Mouse (Mus musculus): ENCODE data around the gene Denr.
A peak's percentile ranks its signal among the peaks of the same experiment; 100 is the strongest.

Denr gene

DNA sequence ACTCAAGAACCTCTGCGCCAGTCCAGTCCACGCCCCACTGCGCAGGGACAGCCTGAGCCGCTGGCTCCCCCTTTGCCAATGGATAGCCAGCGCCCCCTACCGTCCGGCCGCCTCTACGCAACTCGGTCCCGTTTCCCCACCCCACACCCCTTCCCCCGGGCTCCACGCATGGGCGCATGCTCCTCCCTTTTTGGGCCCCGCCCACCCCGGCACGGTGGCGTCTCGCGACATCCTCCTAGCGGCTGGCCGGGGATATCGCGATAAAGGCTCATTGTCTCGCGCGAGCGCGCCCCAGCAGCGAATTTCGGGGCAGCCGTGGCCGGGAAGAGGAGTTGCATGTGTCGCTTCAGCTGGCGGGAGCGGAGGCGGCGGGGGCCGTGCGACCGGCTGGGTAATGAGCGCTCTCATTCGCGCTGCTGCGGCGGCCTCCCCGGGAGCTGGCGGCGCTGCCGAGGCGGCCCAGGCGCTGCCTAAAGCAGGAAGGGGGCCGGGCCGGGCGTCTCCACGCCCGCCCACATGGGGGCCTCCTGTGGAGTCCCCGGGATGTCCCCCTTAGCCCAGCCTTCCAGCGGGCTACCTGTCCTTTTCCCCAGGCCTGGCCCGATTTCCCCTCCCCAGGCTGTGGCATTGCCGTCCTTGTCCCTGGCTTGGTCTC, at the start of gene Denr:
TSS of gene Denr (plus strand) at position 200 of the 655 bp plus-strand sequence.
- DNase-seq (ENCODE audit: low spot score in 2 of 2), result peak; percentile 97 to 99

DNA sequence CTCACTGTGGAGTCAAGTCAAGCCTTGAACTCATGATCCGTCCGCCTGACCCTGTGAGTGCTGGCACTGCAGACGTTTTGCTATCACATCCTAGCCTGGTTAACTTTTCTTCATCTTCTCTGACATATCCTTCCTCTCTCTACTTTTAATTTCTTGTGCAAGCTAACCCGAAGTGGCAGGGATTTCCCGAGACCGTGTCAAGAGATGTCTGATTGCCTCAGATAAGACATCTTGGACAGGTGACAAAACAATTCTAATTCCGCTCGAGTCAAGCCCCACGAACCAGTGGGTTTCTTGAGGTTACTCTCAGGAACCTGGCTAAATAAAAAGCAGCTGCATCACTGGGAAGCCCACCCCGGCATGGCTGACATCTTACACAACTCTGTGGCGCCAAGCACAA, 48.2 kb upstream of the Denr start:
- no peak for DNase-seq (ENCODE audit: low spot score in 2 of 2)

DNA sequence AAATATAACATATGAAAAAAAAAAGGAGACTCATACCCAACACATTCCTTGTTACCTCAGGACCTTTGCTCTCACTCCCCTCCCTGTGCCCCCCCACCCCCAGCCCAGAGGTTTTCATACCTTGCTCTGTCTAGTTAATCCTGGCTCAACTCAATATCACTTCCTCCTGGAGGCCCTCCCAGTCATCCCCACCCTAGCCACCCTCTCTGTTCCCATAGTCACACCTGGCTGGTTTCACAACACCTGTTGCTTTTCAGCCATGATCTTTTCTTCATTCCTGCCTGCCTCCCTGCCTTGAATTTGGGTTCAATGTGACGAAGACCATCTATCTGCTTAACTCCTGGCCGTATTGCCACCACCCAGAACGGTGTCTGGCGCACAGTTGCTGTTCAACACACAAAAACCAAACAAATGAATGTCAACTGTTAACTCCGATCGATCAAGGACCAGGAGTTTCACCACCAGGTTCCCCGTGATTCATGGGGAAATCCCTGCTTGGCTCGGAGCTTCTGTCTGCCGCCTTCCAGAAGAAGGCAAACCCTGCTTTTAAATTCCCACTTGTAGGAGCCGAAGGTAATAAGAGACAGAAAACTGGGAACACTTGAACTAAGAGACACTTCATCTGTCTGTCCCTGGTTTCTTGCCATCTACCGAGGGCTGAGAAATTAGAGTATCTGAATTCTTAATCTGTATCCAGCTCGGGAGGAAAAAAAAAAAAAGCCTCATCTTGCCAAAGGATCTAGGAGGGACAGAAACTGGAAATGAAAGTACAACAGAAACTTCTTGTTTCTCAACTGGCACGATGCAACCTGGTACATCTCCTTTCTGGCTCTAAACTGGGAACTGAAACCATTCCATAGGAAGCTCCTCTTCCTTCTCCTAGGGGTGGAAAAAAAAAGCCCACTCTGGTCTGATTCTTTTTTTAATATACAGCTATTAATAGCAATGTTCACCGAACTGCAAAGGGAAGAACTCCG, 44.3 kb upstream of the Denr start:
- no peak for DNase-seq (ENCODE audit: low spot score in 2 of 2)

DNA sequence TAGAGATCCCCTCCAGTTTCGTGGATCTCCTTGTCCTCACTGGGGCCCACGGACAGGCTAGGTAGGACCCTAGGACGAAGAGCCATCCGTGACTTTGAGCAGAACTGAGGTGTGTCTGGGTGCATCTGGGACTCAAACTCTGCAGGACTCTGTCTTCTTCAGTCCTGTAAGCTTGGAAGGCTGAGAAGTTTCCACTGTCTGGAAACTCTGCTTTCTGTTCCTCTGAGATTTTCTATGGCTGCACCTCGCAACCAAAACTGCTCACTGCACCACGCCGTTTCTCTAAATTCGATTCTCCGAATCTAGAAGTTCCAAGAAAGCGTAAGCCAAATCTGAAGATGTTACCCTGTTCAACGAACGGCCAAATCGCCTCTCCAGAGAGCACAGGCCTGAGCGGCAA, 43.0 kb upstream of the Denr start:
- no peak for DNase-seq (ENCODE audit: low spot score in 2 of 2)

DNA sequence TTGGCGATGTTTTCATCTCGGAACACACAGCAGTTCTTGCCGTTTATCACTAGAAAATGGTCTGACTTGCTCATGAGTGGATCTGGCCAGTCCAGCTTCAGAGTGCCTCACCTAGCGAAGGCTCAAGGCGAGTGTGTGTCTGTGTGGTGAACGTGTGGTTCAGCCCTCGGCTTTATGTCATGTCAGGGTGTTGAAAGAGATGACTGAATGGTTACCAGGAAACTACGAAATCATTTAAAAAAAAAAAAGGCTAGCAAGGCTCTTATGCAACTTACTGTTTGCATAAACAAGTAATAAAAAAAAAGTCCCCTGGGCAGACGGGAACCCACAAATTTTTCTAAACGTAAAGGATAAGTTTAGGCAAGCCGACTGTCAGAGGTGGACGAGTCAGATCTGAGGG, 41.6 kb upstream of the Denr start, which contains the start of gene Hcar2:
TSS of gene Hcar2 (minus strand) at position 135 of the 400 bp plus-strand sequence.
- no peak for DNase-seq (ENCODE audit: low spot score in 2 of 2)

DNA sequence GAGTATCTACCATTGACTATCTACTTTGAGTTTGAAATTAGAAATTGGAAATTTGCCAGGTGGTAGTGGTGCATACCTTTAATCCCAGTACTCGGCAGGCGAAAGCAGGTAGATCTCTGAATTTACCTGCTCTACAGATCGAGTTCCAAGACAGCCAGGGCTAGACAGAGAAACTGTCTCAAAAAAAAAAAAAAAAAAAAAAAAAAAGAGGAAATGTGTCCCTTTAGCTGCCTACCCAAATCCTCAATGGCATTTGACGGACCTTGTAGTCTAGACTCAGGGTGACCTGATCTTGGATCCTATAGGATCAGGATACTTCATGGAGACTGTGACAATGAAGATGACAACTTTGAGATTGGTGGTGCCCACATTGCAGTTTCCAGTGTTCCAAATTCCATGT, 40.5 kb upstream of the Denr start:
- DNase-seq (ENCODE audit: low spot score in 2 of 2), result no peak

DNA sequence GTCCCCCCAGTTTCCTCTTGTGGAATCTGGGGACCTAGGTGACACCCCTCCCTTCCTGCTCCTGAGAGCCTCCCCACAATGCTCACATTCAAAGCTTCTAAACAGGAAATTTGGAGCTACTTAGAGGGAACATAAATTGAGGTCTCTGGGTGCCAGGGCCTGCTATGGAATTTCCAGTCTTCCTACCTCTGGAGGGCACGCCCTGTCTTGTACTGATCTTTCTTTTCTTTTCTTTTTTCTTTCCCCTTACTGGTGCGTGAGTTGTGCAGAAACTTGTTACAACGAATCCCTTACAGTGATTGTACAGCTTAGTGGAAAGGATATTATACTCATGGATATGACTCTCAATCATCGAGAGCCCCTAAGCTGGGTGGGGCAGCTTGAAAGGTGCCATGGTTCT, 37.4 kb upstream of the Denr start:
- no peak for DNase-seq (ENCODE audit: low spot score in 2 of 2)

DNA sequence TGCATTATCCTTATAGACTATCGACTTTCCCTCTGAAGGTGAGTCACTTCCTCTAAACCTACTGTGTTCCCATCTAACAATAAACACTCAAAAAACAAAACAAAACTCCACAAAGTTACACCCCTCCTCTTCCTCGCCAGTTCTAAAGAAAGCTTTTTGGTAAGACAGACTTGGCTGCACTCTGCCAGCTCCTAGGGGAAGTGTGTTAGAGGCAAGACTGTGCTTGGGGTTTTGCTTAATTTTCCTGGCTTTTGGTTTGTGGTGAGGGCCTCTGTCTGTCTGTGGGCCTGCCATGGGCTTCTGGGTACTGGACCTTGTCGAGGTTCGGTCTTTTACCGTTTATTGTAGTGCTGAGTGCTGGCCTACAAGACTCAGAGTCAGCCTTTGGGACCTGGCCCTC, 32.8 kb upstream of the Denr start:
- no peak for DNase-seq (ENCODE audit: low spot score in 2 of 2)

DNA sequence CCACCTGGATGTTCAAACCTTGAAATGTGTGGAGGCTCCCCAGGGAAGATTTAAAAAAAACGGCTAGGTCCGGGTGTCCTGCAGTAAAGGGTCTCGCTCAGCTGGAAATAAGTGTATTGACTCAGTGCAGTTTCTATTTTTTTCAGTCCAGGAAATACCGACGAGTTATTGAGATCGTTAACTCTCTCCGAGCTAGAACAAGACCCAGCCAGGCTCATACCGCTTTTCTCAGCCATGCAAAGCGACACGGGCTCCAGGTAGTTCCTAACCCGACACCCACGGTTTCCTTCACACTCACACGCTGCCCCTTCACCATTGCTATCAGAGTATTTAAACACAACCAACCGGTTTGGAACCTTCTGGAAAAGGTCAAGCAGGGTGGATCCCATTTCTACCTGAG, 28.9 kb upstream of the Denr start:
- no peak for DNase-seq (ENCODE audit: low spot score in 2 of 2)

DNA sequence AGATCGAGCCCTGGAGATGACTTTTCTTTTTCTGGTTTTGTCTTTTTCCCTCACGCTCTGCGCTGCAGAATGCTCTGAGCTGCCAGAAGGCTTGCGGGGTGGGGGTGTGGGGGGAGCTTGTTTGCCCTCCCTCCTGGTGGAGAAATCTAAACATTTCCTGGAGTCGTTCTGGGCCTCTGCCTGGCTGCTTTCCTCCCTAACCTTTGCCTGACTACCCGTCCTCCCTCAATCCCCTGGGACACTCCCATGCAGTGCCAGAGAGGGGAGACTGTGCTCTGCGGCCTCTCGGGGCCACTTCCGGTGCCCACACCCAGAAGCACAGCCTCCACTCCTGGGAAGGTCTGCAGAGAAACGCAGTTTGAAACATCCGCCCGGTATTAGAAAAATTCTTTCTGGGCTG, 27.0 kb upstream of the Denr start, which contains the start of gene Hcar1:
TSS of gene Hcar1 (minus strand) at position 93 of the 400 bp plus-strand sequence.
- DNase-seq (ENCODE audit: low spot score in 2 of 2), result no peak

DNA sequence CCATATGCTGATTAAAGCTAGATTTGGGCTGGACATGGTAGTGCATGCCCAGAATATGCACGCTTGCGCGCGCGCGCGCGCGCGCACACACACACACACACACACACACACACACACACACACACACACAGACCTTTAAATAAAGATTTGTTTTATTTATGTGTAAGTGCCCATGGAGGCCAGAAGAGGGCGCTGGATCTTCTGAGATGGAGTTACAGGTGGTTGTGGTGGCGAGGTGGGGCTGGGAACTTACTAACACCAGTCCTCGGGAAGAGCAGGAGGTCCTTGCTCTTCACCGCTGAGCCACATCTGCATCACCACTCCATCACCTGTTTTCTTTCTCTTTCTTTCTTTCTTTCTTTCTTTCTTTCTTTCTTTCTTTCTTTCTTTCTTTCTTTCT, 26.2 kb upstream of the Denr start:
- no peak for DNase-seq (ENCODE audit: low spot score in 2 of 2)

DNA sequence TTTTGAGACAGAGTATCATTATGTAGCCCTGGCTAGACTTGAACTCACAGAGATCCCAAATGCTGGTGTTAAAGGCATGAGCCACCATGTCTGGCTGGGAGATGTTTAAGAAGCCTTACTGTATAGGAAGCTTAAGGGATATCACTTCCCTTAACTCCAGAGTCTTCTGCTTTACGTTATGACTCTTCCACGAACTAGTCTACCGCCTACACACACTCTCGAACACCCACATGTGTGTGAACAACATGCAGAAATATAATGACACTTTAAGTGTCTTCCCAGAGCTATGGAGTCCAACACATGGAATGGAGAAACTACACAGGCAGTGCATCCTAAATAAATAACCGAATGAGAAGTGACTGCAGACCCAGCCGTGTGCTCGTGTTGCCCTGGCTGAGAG, 23.1 kb upstream of the Denr start:
- DNase-seq (ENCODE audit: low spot score in 2 of 2), result peak in 1 of 2 experiments; percentile 32

DNA sequence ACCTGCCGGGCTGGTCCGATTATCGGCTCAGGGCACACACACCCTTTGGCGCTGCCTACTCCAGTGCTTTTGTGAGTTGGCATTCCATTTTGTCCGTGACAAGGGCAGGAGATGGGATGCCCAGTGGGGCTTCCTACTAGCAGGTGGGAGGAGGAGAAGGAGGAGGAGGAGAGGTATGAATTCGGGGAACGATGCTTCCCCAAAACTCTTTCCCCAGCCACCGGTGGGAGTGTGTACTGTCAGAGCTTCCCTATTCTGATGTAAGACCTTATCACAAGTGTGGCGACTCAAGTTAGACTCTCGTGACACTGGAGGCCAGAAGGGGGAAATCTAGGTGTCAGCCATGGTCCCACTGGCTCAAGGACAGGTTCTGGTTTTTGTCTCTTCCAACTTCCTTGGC, 22.6 kb upstream of the Denr start:
- DNase-seq (ENCODE audit: low spot score in 2 of 2), result no peak

DNA sequence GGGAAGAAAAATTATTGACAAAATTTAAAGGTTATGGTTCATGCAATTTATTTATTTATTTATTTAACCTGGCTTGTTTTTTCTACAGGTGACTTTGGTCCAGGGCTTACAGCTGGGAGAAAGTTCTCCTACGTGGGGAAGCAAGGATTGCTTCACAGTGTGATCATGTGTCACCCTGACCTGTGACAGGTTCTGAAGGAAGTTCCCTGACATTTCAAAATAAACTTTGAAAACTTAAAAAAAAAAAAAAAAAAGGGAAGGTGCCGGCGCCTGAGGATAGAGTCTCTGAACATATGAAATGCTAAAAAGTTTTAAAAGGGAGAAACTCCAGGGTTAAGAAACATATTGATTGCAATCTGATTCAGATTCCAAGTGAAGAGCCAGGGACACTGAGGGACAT, 20.6 kb upstream of the Denr start:
- DNase-seq (ENCODE audit: low spot score in 2 of 2), result no peak

DNA sequence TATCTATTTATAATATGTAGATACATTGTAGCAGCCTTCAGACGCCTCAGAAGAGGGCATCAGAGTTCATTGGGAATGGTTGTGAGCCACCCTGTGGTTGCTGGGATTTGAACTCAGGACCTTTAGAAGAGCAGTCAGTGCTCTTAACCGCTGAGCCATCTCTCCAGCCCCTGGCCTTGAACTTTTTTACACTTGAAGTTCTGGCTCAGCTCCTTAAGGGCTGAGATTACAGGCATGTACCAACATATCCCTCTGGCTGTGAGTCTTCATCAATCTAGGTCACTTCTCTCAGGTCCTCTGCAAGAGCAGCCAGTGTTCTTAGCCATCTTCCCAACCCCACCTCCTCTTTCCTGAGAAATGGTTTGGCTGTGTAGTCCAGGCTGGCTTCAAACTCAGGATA, 16.7 kb upstream of the Denr start:
- no peak for DNase-seq (ENCODE audit: low spot score in 2 of 2)

DNA sequence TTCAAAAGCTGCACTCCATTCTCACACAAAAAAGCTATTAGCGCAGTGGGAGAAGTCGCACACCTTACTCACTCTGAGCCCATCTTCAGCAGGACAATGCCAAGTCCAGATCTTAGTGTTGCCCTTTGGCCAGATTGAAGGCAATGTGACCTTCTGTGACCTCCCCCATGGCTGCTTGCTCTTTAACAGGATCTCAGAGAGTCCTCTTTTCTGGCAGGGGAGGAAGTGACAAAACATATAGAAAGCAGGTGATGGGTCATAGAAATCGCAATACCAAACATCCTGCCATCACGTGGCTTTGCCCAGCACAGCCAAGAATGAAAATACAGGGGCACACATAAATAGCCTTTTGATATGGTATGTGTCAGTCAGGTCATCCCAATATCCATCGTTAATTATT, 16.0 kb upstream of the Denr start:
- DNase-seq (ENCODE audit: low spot score in 2 of 2), result no peak

DNA sequence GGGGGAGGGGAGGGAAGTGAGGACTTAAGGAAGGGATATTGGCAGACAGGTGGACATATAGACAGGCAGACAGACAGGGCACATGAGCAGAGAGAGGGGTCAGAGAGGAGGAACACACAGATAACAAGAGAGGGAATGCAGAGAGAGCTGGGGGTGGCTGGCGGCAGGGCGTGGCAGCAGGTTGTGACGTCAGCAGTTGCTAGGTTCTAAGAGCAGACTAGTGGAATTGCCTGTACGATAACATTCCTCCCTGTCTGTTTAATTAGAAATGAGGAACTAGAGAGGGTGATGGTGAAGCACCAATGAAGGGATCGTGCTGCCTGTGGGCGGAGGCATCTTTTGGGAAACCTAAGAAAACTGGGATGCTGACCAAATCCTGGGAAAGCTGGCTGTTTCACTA, 15.3 kb upstream of the Denr start:
- peak; percentile 13 to 36 for DNase-seq (ENCODE audit: low spot score in 2 of 2)

DNA sequence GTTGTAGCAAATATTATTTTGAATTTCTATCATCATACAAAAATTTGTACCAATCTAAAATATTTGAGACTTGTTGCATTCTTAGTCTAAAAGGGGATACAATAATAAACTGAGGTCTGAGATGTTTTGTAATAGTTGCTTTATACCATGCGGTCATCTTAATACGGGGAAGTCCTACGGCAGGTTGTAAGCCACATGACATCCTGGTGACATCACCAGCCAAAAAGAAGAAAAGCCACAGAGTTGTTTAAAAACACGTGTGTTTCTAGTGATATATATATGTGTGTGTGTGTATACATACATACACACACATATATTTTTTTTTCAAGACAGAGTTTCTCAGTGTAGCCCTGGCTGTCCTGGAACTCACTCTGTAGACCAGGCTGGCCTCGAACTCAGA, 13.5 kb upstream of the Denr start:
- no peak for DNase-seq (ENCODE audit: low spot score in 2 of 2)

DNA sequence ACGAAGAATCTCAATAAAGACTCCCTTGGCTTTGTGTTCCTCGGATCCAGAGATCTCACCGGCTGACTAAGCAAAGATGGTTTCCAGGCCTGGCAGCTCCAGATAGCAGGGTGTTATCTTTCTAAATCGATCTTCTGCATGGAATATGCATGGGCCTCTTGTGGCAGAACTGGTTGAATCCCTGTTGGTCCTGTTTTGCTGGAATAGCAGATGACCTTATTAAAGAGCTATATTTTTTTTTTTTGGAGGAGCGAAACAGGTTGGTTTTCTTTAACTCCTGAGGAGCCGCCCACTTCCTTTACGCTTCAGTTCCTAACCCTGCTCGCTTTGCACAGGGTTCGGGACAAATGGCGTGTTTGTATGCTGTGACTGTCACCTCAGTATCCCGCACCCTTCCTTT, 10.6 kb upstream of the Denr start:
- DNase-seq (ENCODE audit: low spot score in 2 of 2), result no peak

DNA sequence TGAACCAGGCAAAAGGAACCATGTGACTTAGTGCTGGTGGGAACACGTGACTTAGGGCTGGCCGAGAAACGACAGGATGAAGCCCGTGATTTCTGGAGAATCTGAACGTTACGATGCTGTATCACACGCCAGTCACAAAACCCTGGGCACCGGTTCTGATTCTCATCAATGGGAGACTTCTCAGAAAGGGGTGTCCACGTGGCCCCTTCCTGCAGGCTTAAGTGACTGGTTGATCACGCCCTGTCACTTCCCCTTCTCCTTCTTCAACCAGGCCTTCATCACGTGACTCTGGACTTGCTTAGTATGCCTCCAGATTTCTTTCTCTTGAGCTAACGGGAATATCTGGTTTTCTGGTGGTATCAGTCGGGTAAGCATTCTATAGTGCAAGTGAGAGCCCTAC, 9.6 kb upstream of the Denr start:
- DNase-seq (ENCODE audit: low spot score in 2 of 2), result no peak

DNA sequence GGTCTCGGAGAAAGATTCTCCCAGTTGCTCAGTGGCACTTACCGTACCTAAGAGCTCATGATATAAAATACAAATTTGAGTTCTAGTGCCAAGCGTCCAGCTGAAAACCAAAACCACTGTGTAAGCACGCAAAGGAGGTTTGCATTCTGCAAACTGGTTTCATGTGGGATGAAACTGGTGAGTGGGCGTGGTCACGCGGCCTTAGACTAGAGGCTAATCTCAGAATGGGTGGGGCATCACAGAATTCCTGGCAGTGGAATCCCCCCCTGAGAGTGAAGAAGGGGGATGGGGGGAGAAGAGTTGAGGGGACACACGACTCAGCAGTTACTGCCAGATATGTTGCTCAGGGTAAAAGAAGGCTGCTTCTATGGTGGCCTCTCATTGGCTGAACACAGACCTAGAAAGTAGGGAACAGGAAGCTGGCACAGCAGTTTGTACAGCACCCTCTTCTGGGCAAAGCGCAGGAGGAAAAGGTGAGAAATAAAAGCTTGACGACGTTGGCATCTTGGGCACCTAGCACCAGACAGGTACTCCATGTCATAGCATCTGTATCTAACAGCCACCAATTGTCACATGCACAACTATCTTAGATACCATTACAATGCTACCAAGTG, 2.8 kb upstream of the Denr start:
- DNase-seq (ENCODE audit: low spot score in 2 of 2), result no peak

DNA sequence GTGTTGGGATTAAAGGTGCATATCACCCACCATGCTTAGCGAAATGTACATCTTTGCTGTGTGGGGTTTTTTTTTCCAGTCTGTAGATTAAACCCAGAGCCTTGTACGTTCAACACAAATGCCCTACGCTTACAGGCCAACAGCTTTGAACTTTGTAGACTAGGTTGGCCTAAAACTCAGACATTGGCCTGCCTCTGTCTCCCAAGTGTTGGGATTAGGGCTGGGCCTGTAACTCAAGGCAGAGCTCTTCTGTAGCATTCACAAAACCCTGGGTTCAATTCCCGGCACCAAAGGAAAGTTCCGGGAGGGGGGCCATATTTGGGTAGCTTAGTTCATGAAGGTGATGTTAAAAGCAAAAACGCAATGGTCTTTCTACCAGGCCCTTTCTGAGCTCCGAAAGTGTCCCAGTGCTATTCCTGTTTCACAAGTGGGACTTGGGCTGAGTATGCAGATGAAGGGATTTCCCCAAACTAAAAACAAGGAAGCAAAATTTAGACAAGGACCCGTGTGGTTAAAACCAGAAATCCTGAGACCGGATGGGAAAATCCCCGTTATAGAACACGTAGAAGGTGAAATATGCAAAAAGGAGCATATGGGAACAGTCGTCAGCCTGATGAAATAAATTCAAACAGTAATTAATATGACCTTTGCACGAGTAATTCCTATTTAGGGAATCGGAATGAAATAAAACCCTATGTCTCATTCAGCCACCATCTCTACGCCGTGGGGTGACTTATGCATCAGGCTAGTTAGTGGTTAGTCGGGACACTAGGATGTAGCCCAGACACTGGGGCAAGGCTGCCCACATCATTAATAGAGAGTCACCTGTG, 614 bp upstream of the Denr start:
- no peak for DNase-seq (ENCODE audit: low spot score in 2 of 2)
